Mouse (Mus musculus) G1E (cell line): ENCODE results near the gene Notch2.

Experiments
- CTCF ChIP-seq: IDR thresholded peaks from 2 replicates; pipeline ENCODE4 v1.5.1; 2012; ENCODE audit warnings: low read depth, low read length, inconsistent platforms, mixed read lengths
- GATA1 ChIP-seq: IDR thresholded peaks from 2 replicates; pipeline ENCODE4 v1.6.1; 2012; ENCODE audit warnings: borderline replicate concordance, low read length, inconsistent platforms, mixed read lengths
- GATA2 ChIP-seq: IDR thresholded peaks from 2 replicates; pipeline ENCODE4 v1.6.1; 2012; ENCODE audit warnings: low read depth, low read length, inconsistent platforms, borderline replicate concordance
- POLR2AphosphoS5 ChIP-seq: IDR thresholded peaks from 2 replicates; pipeline ENCODE4 v1.6.1; 2012; ENCODE audit warnings: low read depth, low read length, inconsistent platforms; ENCODE audit not compliant: insufficient replicate concordance

GRCm38 (mm10) chr3:98104851-98105471 lies 91.6 kb downstream of the Notch2 start:
- TF ChIP-seq POLR2AphosphoS5 (no peak), CTCF (no peak), GATA2 (no peak), GATA1 (no peak)
